Mouse (Mus musculus): ENCODE measurements around the gene Cdc25b. TPM values are rescaled to one million over a fixed set of nuclear protein-coding genes. Genes with fewer than 3 reads are reported as not detected.

The Cdc25b gene
- total and polyA plus RNA-seq, 3 experiments, result 11.6 to 24.0 (median 21.3) TPM

DNA sequence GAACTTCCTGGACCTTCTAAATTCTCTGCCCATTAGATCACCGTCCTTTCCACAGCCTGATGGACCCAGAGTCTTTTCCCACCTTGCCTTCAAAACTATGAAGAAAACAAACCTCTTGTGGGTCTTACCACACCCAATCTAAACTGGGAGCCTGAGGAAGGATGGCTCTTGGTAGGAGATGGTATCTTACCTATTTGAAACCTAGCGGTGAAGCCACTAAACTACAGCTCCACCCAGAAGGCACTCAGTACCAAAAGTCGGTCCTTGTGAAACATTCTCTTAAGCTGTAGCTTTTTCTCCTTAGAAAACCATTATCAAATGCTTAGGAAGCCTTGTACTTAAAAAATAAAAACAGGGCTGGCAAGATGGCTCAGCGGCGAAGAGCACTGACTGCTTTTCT lies 1.6 kb downstream of the Cdc25b start:
- peaks cover 8 to 20% of the 10 kb centered on the region in 2 experiments for H3K36me3 ChIP-seq (replicated peaks in 1 of 2; ENCODE audit: control insufficient read depth in 1 of 2, insufficient read depth in 1 of 2, low read length in 1 of 2)
- H3K27ac ChIP-seq (ENCODE audit: insufficient read depth, low read depth), result no peak overlapping the region
- no peak for TF ChIP-seq MXI1 (IDR thresholded peaks at IDR 0.05; ENCODE audit: low read depth, low read length)
- TF ChIP-seq TBP (conservative IDR thresholded peaks at IDR 0.05; ENCODE audit: low read depth, low read length), result no peak
- H3K4me1 ChIP-seq (ENCODE audit: control insufficient read depth in 1 of 2, insufficient read depth in 2 of 2), result peaks cover 23 to 61% of the 10 kb centered on the region in 2 experiments
- no peak overlapping the region for H3K4me3 ChIP-seq (replicated peaks in 1 of 3; ENCODE audit: low read depth in 2 of 3, low read length in 2 of 3, poor library complexity in 1 of 3)
- H3K9ac ChIP-seq (ENCODE audit: insufficient read depth, low read depth), result no peak overlapping the region
- in situ Hi-C loops (cut with MboI; ENCODE audit: low pct_ligation_motif_present, low pct_unique_long_range_greater_than_20kb, low sequenced_read_pairs), result no loop called here
- peaks cover 4% of the 10 kb centered on the region for H3K27me3 ChIP-seq (replicated peaks)
- no peak for DNase-seq (ENCODE audit: extremely low read depth)
- H3K9me3 ChIP-seq (replicated peaks; ENCODE audit: low read length), result no peaks in the 10 kb centered on the region
- no peaks in the 10 kb centered on the region for H3K79me2 ChIP-seq (replicated peaks; ENCODE audit: control insufficient read depth, extremely low read depth, insufficient read depth, poor library complexity, severe bottlenecking)
- dilution Hi-C loops (cut with MboI; ENCODE audit: extremely low pct_ligation_motif_present, extremely low pct_unique_long_range_greater_than_20kb, low sequenced_read_pairs), result no loop called here
- H3K4me2 ChIP-seq (ENCODE audit: insufficient read depth, low read depth, poor library complexity, severe bottlenecking), result no peak overlapping the region

DNA sequence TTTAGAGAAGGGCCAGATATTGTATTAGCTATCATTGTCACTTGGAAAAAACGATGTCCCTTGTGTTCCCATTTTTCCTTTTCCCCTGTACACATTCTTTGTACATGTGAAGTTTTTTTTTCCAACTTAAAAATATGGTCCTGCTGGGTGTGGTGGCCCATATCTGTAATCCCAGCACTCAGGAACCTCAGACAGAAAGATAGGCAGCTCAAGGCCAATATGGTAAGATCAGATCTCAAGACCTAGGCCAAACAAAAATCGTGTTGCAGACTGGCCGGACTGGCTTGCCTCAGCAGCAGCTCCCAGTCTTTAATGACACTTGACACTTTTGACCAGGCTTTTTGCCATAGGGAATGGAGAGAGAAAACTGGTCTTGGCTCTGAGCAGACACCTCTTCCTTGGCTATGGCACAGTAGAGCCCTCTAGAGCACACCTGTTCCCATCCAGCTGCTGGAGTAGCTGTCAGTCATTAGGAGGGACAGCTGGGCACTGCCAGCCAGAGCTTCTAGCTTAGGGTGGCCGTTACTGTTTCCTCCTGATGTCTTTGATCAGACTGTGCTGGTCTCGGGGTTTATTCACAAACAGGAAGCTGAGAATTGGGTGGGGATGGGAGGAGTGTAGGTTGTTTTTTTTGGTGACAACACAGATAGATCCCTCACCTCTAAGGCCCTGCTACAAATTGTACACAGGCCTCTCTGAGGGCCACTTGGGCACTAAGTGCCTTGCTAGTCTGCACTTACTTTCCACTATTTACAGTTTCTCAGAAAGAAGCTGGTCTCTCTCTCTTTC lies 3.0 kb downstream of the Cdc25b start:
- Histone ChIP-seq H3K4me3 (replicated peaks in 1 of 3; ENCODE audit: low read depth in 2 of 3, low read length in 2 of 3, poor library complexity in 1 of 3) (no peak overlapping the region), H3K9ac (ENCODE audit: insufficient read depth, low read depth) (no peak overlapping the region; the same call in 1 of the 2 replicates), H3K4me2 (ENCODE audit: insufficient read depth, low read depth, poor library complexity, severe bottlenecking) (peak overlapping the region; percentile 51; the same call in 1 of the 2 replicates), H3K27ac (ENCODE audit: insufficient read depth, low read depth) (0 out of 2 replicates have a peak overlapping the region, but pooled peaks have one; percentile 72), H3K9me3 (replicated peaks; ENCODE audit: low read length) (no peaks in the 10 kb centered on the region), H3K4me1 (ENCODE audit: control insufficient read depth in 1 of 2, insufficient read depth in 2 of 2) (peaks cover 26 to 75% of the 10 kb centered on the region in 2 experiments), H3K79me2 (replicated peaks; ENCODE audit: control insufficient read depth, extremely low read depth, insufficient read depth, poor library complexity, severe bottlenecking) (no peaks in the 10 kb centered on the region), H3K27me3 (replicated peaks) (peaks cover 4% of the 10 kb centered on the region), H3K36me3 (replicated peaks in 1 of 2; ENCODE audit: control insufficient read depth in 1 of 2, insufficient read depth in 1 of 2, low read length in 1 of 2) (peaks cover 18 to 33% of the 10 kb centered on the region in 2 experiments)
- in situ Hi-C loops (cut with MboI; ENCODE audit: low pct_ligation_motif_present, low pct_unique_long_range_greater_than_20kb, low sequenced_read_pairs) (no loop called here), dilution Hi-C loops (cut with MboI; ENCODE audit: extremely low pct_ligation_motif_present, extremely low pct_unique_long_range_greater_than_20kb, low sequenced_read_pairs) (no loop called here)
- DNase-seq (ENCODE audit: extremely low read depth), result no peak
- TF ChIP-seq MEF2A (IDR thresholded peaks at IDR 0.05; ENCODE audit: borderline replicate concordance, low read depth, low read length) (no peak), ZMIZ1 (IDR thresholded peaks at IDR 0.05; ENCODE audit: low read depth, low read length) (no peak), TBP (conservative IDR thresholded peaks at IDR 0.05; ENCODE audit: low read depth, low read length) (no peak), JUN (IDR thresholded peaks at IDR 0.05; ENCODE audit: insufficient read depth, low read depth, low read length) (no peak), SMC3 (IDR thresholded peaks at IDR 0.05; ENCODE audit: low read depth, low read length) (no peak), POLR2A (IDR thresholded peaks at IDR 0.05; ENCODE audit: low read depth, low read length) (no peak), SIN3A (IDR thresholded peaks at IDR 0.05; ENCODE audit: low read length) (no peak), MAFK (IDR thresholded peaks at IDR 0.05; ENCODE audit: insufficient replicate concordance, low read length) (no peak), ELF1 (IDR thresholded peaks at IDR 0.05; ENCODE audit: low read depth, low read length) (no peak), ZKSCAN1 (IDR thresholded peaks at IDR 0.05; ENCODE audit: borderline replicate concordance, low read depth, low read length) (no peak), EP300 (IDR thresholded peaks at IDR 0.05; ENCODE audit: low read length) (no peak)
